Mouse (Mus musculus): ENCODE data around the gene Ahsa1. TPM values are rescaled to one million over a fixed set of nuclear protein-coding genes. Genes with fewer than 3 reads are reported as not detected.

The Ahsa1 gene
- polyA plus RNA-seq, 1 experiment, result 47.8 TPM

DNA sequence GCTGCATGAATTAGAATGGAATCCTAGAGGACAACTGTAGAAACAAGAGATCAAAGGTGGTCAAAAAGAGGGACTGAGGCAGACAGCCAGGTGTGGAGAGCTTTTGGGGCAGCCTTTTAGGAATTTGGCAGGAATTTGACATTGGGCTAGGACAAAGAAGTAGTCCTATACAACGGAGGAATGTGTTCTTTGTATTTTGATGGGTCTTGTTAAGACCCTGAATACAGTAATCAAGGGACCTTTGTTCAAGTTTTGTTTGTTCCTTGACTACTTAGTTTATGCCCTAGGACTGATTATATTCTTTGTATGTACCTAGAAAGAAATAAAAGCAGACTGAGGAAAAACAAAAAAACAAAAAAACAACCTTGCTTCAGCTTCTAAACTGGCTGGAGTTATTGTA, 51.7 kb downstream of the Ahsa1 start:
- no peak overlapping the region for H3K27ac ChIP-seq (ENCODE audit: control insufficient read depth, insufficient read depth, low read depth, low read length)
- TF ChIP-seq CTCF (IDR thresholded peaks at IDR 0.05; ENCODE audit: control insufficient read depth, insufficient read depth, insufficient replicate concordance, low read depth, low read length) (no peak), POLR2A (IDR thresholded peaks at IDR 0.05; ENCODE audit: control insufficient read depth, low read depth, low read length) (no peak)
- peaks cover under 1% of the 10 kb centered on the region for H3K4me1 ChIP-seq (ENCODE audit: control insufficient read depth, insufficient read depth, low read length)

DNA sequence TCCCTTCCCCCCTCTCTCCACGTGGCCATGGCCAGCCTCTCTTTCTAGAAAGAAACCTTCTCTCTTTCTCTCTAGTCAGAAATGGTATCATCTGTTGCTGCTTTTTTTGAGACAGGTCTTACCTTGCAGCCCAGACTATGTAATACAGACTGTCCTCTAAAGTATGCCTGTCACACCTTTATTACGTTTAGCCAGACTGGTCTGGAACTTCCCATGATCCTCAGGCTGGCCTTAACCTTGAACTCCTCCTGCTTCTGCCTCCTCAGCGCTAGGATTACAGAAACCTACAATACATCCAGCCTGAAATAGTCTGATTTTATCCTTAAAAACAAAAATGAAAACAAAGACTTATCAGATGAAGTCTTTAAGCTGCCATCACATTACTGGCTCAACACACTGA, 53.0 kb downstream of the Ahsa1 start:
- H3K27ac ChIP-seq (ENCODE audit: control insufficient read depth, insufficient read depth, low read depth, low read length), result no peak overlapping the region
- no peak for TF ChIP-seq POLR2A (IDR thresholded peaks at IDR 0.05; ENCODE audit: control insufficient read depth, low read depth, low read length)
- TF ChIP-seq CTCF (IDR thresholded peaks at IDR 0.05; ENCODE audit: control insufficient read depth, insufficient read depth, insufficient replicate concordance, low read depth, low read length), result no peak
- no peaks in the 10 kb centered on the region for H3K27me3 ChIP-seq (ENCODE audit: control insufficient read depth, insufficient read depth, low read length)
- no peaks in the 10 kb centered on the region for H3K36me3 ChIP-seq (ENCODE audit: control insufficient read depth, insufficient read depth, low read length)
- H3K4me1 ChIP-seq (ENCODE audit: control insufficient read depth, insufficient read depth, low read length), result peaks cover 6% of the 10 kb centered on the region
- no peak overlapping the region for H3K4me3 ChIP-seq (ENCODE audit: control insufficient read depth, low read depth, low read length)

More for the DNA sequence above, 51.7 kb downstream of the Ahsa1 start:
- H3K4me3 ChIP-seq (ENCODE audit: control insufficient read depth, low read depth, low read length), result no peak overlapping the region
- no peaks in the 10 kb centered on the region for H3K36me3 ChIP-seq (ENCODE audit: control insufficient read depth, insufficient read depth, low read length)
- H3K27me3 ChIP-seq (ENCODE audit: control insufficient read depth, insufficient read depth, low read length), result no peaks in the 10 kb centered on the region

Other genes starting within 250 kb of the Ahsa1 start
- gene Tmem63c, start 245.1 kb upstream of the Ahsa1 start, polyA plus RNA-seq (2012; rRNA removed), result 30.3 and 32.3 TPM in 2 replicates
- 1.5 and 2.0 TPM in 2 replicates for gene Ngb, start 163.9 kb upstream of the Ahsa1 start, polyA plus RNA-seq (2012; rRNA removed)
- gene Gstz1, start 119.3 kb upstream of the Ahsa1 start, polyA plus RNA-seq (2012; rRNA removed), result 76.4 and 81.4 TPM in 2 replicates
- 66.1 and 69.6 TPM in 2 replicates for gene Pomt2, start 118.5 kb upstream of the Ahsa1 start, polyA plus RNA-seq (2012; rRNA removed)
- 20.3 and 27.1 TPM in 2 replicates for gene Samd15, start 66.8 kb upstream of the Ahsa1 start, polyA plus RNA-seq (2012; rRNA removed)
- 2.9 and 3.3 TPM in 2 replicates for gene Tmed8, start 66.0 kb upstream of the Ahsa1 start, polyA plus RNA-seq (2012; rRNA removed)
- 68.5 and 75.4 TPM in 2 replicates for gene Noxred1, start 27.7 kb upstream of the Ahsa1 start, polyA plus RNA-seq (2012; rRNA removed)
- gene Vipas39, start 223 bp upstream of the Ahsa1 start, polyA plus RNA-seq (2012; rRNA removed), result 19.8 and 22.1 TPM in 2 replicates
- gene Ism2, start 33.2 kb downstream of the Ahsa1 start, polyA plus RNA-seq (2012; rRNA removed), result 0.19 and 0.23 TPM in 2 replicates
- 9.1 and 9.4 TPM in 2 replicates for gene Sptlc2, start 121.9 kb downstream of the Ahsa1 start, polyA plus RNA-seq (2012; rRNA removed)
- 38.2 and 41.0 TPM in 2 replicates for gene Slirp, start 177.4 kb downstream of the Ahsa1 start, polyA plus RNA-seq (2012; rRNA removed)
- 12.8 and 15.0 TPM in 2 replicates for gene Alkbh1, start 177.5 kb downstream of the Ahsa1 start, polyA plus RNA-seq (2012; rRNA removed)
- gene Snw1, start 205.8 kb downstream of the Ahsa1 start, polyA plus RNA-seq (2012; rRNA removed), result 15.9 and 16.4 TPM in 2 replicates
- gene Gm5788, start 228.2 kb downstream of the Ahsa1 start, polyA plus RNA-seq (2012; rRNA removed), result not detected in 2 replicates
- not detected in 2 replicates for gene Gm8300, start 247.8 kb downstream of the Ahsa1 start, polyA plus RNA-seq (2012; rRNA removed)